Mouse (Mus musculus): ENCODE measurements around the gene Ccnjl. TPM values are rescaled to one million over a fixed set of nuclear protein-coding genes. Genes with fewer than 3 reads are reported as not detected.
A peak's percentile ranks its signal among the peaks of the same experiment; 100 is the strongest.

Gene Ccnjl
- polyA plus RNA-seq, 1 experiment from 2014 or later, result 21.1 TPM

GRCm38 (mm10) chr11:43546678-43547077 lies 18.1 kb downstream of the Ccnjl start:
- Histone ChIP-seq H3K4me1 (ENCODE audit: control insufficient read depth in 2 of 2, insufficient read depth in 2 of 2, low read length in 2 of 2) (peaks cover 51 to 72% of the 10 kb centered on the region in 2 experiments), H3K9ac (ENCODE audit: low read length) (no peak overlapping the region), H3K36me3 (ENCODE audit: control insufficient read depth, insufficient read depth, low read length) (0 out of 2 replicates have a peak, but pooled peaks cover 8% of the 10 kb centered on the region), H3K27ac (replicated peaks in 1 of 2; ENCODE audit: control insufficient read depth in 1 of 2, insufficient read depth in 1 of 2, low read depth in 2 of 2, low read length in 2 of 2) (peak overlapping the region in 1 of 2 experiments; percentile 17; a peak in 1 of 4 replicates), H3K4me2 (ENCODE audit: low read length) (no peak overlapping the region), H3K4me3 (ENCODE audit: control insufficient read depth in 1 of 2, insufficient read depth in 1 of 2, low read depth in 1 of 2, low read length in 2 of 2) (no peak overlapping the region), H3K27me3 (ENCODE audit: control insufficient read depth, insufficient read depth, low read length) (no peaks in the 10 kb centered on the region), H3K9me3 (ENCODE audit: control insufficient read depth, low read length) (no peaks in the 10 kb centered on the region)
- 68% methylated on average over 4 of the region's 4 CpGs for WGBS
- ATAC-seq (ENCODE audit: insufficient number of reproducible peaks, insufficient read depth, low FRiP score, low read depth), result no peak

DNA sequence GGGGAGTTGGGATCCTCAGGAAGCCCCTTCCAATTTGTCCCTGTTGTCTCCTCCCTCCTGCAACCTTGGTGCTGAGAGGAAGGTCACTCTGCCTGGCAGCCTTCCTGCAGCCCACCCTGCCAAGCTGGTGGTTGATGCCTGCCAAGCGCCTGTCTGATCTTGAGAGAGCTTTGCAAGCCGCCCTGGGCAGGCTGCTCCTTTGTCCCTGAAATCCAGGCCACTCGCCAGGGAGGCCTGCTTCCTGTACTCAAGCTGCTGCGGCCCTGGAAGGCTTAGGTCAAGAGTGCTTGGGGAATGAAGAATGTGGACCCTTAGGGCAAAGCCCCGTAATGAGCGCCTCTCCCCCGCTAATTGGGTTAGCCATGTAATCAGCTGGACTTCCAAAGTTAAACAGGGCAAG lies 19.6 kb downstream of the Ccnjl start:
- Histone ChIP-seq H3K27me3 (ENCODE audit: control insufficient read depth, insufficient read depth, low read length) (no peaks in the 10 kb centered on the region), H3K9ac (ENCODE audit: low read length) (peak overlapping the region; percentile 65), H3K27ac (replicated peaks in 1 of 2; ENCODE audit: control insufficient read depth in 1 of 2, insufficient read depth in 1 of 2, low read depth in 2 of 2, low read length in 2 of 2) (peak overlapping the region; percentile 90 to 99), H3K4me2 (ENCODE audit: low read length) (peak overlapping the region; percentile 53), H3K36me3 (ENCODE audit: control insufficient read depth, insufficient read depth, low read length) (0 out of 2 replicates have a peak, but pooled peaks cover 5% of the 10 kb centered on the region), H3K4me3 (ENCODE audit: control insufficient read depth in 1 of 2, insufficient read depth in 1 of 2, low read depth in 1 of 2, low read length in 2 of 2) (no peak overlapping the region), H3K4me1 (ENCODE audit: control insufficient read depth in 2 of 2, insufficient read depth in 2 of 2, low read length in 2 of 2) (peaks cover 51 to 81% of the 10 kb centered on the region in 2 experiments), H3K9me3 (ENCODE audit: control insufficient read depth, low read length) (no peaks in the 10 kb centered on the region)
- WGBS, result 0% methylated on average over 7 of the region's 7 CpGs
- peak; percentile 81 for ATAC-seq (ENCODE audit: insufficient number of reproducible peaks, insufficient read depth, low FRiP score, low read depth)

DNA sequence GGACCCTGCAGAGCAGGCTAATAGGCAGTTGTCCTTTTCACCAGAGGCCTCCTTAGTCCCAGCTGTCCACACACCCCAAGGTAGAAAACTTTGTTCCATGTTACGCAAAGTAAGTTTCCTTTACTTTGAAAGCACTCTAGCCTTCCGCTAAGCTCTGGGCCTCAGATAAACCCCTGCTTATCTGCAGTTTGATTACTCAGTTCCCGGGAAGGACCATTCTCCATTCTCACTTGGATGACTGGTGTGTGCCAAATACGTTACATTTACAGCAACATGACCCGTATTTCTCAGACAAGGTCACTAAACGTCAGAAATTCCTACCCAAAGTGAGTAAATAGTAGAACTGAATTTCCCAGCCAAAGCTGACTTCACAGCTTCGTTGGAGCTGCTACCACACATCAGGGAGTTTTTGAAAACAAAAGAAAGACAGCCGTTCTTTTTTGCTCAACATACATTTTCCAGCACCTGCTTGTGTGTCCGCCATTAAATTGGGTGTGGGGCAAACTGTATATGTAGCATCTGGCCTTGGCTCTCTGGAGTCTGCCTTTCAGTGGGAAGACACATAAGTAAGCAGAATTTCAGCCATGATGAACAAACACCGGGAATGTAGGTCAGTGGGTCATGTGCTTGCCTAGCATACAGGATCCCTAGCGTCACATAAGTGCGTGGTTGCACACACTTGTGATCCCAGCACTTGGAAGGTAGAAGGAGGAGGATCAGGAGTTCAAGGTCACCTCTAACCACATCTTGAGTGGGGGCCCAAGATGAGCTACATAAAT lies 20.3 kb downstream of the Ccnjl start:
- H3K27me3 ChIP-seq (ENCODE audit: control insufficient read depth, insufficient read depth, low read length), result no peaks in the 10 kb centered on the region
- 21% methylated on average over 12 of the region's 12 CpGs for WGBS
- H3K36me3 ChIP-seq (ENCODE audit: control insufficient read depth, insufficient read depth, low read length), result 0 out of 2 replicates have a peak, but pooled peaks cover 4% of the 10 kb centered on the region
- H3K4me2 ChIP-seq (ENCODE audit: low read length), result peak overlapping the region; percentile 53
- H3K27ac ChIP-seq (replicated peaks in 1 of 2; ENCODE audit: control insufficient read depth in 1 of 2, insufficient read depth in 1 of 2, low read depth in 2 of 2, low read length in 2 of 2), result peak overlapping the region; percentile 90 to 99
- H3K9ac ChIP-seq (ENCODE audit: low read length), result peak overlapping the region; percentile 65
- no peaks in the 10 kb centered on the region for H3K9me3 ChIP-seq (ENCODE audit: control insufficient read depth, low read length)
- peaks cover 46 to 74% of the 10 kb centered on the region in 2 experiments for H3K4me1 ChIP-seq (ENCODE audit: control insufficient read depth in 2 of 2, insufficient read depth in 2 of 2, low read length in 2 of 2)
- ATAC-seq (ENCODE audit: insufficient number of reproducible peaks, insufficient read depth, low FRiP score, low read depth), result peak; percentile 75
- no peak overlapping the region for H3K4me3 ChIP-seq (ENCODE audit: control insufficient read depth in 1 of 2, insufficient read depth in 1 of 2, low read depth in 1 of 2, low read length in 2 of 2)

- WGBS, result 30% methylated on average over 11 of the region's 11 CpGs
- H3K4me3 ChIP-seq (ENCODE audit: control insufficient read depth in 1 of 2, insufficient read depth in 1 of 2, low read depth in 1 of 2, low read length in 2 of 2), result no peak overlapping the region
- peak overlapping the region; percentile 53; the same call in 1 of the 2 replicates for H3K4me2 ChIP-seq (ENCODE audit: low read length)
- peaks cover 45 to 74% of the 10 kb centered on the region in 2 experiments for H3K4me1 ChIP-seq (ENCODE audit: control insufficient read depth in 2 of 2, insufficient read depth in 2 of 2, low read length in 2 of 2)
- peak overlapping the region; percentile 4; the same call in 1 of the 2 replicates for H3K9ac ChIP-seq (ENCODE audit: low read length)
- no peak for ATAC-seq (ENCODE audit: insufficient number of reproducible peaks, insufficient read depth, low FRiP score, low read depth)
- 0 out of 2 replicates have a peak, but pooled peaks cover 4% of the 10 kb centered on the region for H3K36me3 ChIP-seq (ENCODE audit: control insufficient read depth, insufficient read depth, low read length)
- peak overlapping the region; percentile 90 to 99 for H3K27ac ChIP-seq (replicated peaks in 1 of 2; ENCODE audit: control insufficient read depth in 1 of 2, insufficient read depth in 1 of 2, low read depth in 2 of 2, low read length in 2 of 2)
- H3K27me3 ChIP-seq (ENCODE audit: control insufficient read depth, insufficient read depth, low read length), result no peaks in the 10 kb centered on the region
- H3K9me3 ChIP-seq (ENCODE audit: control insufficient read depth, low read length), result no peaks in the 10 kb centered on the region
Measured at GRCm38 (mm10) chr11:43549701-43550100, 21.1 kb downstream of the Ccnjl start.

DNA sequence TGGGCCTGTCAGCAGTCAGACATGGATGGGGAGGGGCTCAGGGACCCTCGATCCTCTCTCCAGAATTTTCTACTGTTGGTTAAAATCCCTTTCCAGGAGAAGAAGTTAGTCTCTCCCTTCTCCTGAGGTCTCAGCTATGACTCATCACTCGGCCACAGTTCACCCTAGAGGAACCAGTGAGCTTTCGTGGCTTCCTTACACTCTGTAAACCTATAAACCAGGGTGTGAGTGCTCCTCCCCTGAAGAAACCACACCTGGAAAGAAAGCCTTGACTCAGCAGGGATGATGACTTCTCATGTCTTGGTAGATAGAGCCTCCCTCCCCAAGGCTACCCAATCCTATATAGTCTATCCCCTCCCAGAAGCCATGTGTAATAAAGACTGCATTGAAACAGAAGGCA lies 23.2 kb downstream of the Ccnjl start:
- WGBS, result 71% methylated on average over 3 of the region's 3 CpGs
- Histone ChIP-seq H3K4me1 (ENCODE audit: control insufficient read depth in 2 of 2, insufficient read depth in 2 of 2, low read length in 2 of 2) (peaks cover 30 to 55% of the 10 kb centered on the region in 2 experiments), H3K27ac (replicated peaks in 1 of 2; ENCODE audit: control insufficient read depth in 1 of 2, insufficient read depth in 1 of 2, low read depth in 2 of 2, low read length in 2 of 2) (no peak overlapping the region)

DNA sequence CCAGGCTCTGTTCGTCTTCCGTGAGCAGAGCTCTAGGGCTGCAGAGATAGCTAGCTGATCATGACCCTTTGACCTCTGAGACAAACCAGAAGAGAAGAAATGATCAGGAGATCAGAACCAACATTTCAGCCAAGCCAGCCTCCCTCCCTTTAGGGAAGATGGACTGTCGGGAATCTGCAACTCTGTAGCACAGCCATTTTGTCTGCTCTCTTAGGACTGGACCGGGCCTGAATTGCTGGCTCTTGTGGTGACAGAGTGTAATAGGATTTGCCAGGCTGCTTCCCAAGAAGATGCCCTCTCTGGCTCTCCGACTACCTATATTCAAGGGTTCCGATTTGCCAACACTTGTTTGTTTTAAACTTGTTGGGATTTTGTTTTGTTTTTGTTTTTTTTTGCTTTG lies 24.1 kb downstream of the Ccnjl start:
- 66% methylated on average over 6 of the region's 6 CpGs for WGBS
- H3K9ac ChIP-seq (ENCODE audit: low read length), result no peak overlapping the region
- H3K27ac ChIP-seq (replicated peaks in 1 of 2; ENCODE audit: control insufficient read depth in 1 of 2, insufficient read depth in 1 of 2, low read depth in 2 of 2, low read length in 2 of 2), result no peak overlapping the region
- no peak for ATAC-seq (ENCODE audit: insufficient number of reproducible peaks, insufficient read depth, low FRiP score, low read depth)
- H3K4me2 ChIP-seq (ENCODE audit: low read length), result no peak overlapping the region
- no peaks in the 10 kb centered on the region for H3K27me3 ChIP-seq (ENCODE audit: control insufficient read depth, insufficient read depth, low read length)
- no peak overlapping the region for H3K4me3 ChIP-seq (ENCODE audit: control insufficient read depth in 1 of 2, insufficient read depth in 1 of 2, low read depth in 1 of 2, low read length in 2 of 2)
- H3K36me3 ChIP-seq (ENCODE audit: control insufficient read depth, insufficient read depth, low read length), result peaks cover 28% of the 10 kb centered on the region
- no peaks in the 10 kb centered on the region for H3K9me3 ChIP-seq (ENCODE audit: control insufficient read depth, low read length)
- H3K4me1 ChIP-seq (ENCODE audit: control insufficient read depth in 2 of 2, insufficient read depth in 2 of 2, low read length in 2 of 2), result peaks cover 30 to 55% of the 10 kb centered on the region in 2 experiments

More for the DNA sequence above, 23.2 kb downstream of the Ccnjl start:
- Histone ChIP-seq H3K27me3 (ENCODE audit: control insufficient read depth, insufficient read depth, low read length) (no peaks in the 10 kb centered on the region), H3K4me3 (ENCODE audit: control insufficient read depth in 1 of 2, insufficient read depth in 1 of 2, low read depth in 1 of 2, low read length in 2 of 2) (no peak overlapping the region), H3K36me3 (ENCODE audit: control insufficient read depth, insufficient read depth, low read length) (peaks cover 19% of the 10 kb centered on the region), H3K9ac (ENCODE audit: low read length) (no peak overlapping the region), H3K9me3 (ENCODE audit: control insufficient read depth, low read length) (no peaks in the 10 kb centered on the region), H3K4me2 (ENCODE audit: low read length) (no peak overlapping the region)
- no peak for ATAC-seq (ENCODE audit: insufficient number of reproducible peaks, insufficient read depth, low FRiP score, low read depth)

DNA sequence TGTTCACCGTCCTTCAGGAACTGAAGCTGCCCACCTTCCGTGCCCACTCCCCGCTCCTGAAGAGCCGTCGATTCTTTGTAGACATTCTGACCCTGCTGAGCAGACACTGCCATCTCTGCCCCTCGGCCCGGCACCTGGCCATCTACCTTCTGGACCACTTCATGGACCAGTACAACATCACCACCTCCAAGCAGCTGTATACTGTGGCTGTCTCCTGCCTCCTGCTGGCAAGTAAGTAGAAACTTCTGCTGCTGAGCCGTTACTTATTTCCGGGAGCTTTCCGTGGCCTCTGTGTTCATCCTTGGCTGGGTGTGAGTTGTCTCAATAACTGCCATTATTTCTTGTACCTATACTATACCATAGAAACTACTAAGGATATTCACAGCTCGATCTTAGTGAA lies 28.0 kb downstream of the Ccnjl start:
- peaks cover 50% of the 10 kb centered on the region for H3K36me3 ChIP-seq (ENCODE audit: control insufficient read depth, insufficient read depth, low read length)
- WGBS, result 76% methylated on average over 11 of the region's 11 CpGs
- no peaks in the 10 kb centered on the region for H3K27me3 ChIP-seq (ENCODE audit: control insufficient read depth, insufficient read depth, low read length)
- H3K4me2 ChIP-seq (ENCODE audit: low read length), result no peak overlapping the region
- no peaks in the 10 kb centered on the region for H3K9me3 ChIP-seq (ENCODE audit: control insufficient read depth, low read length)
- H3K4me1 ChIP-seq (ENCODE audit: control insufficient read depth in 2 of 2, insufficient read depth in 2 of 2, low read length in 2 of 2), result peaks cover 13 to 38% of the 10 kb centered on the region in 2 experiments
- no peak for ATAC-seq (ENCODE audit: insufficient number of reproducible peaks, insufficient read depth, low FRiP score, low read depth)
- H3K9ac ChIP-seq (ENCODE audit: low read length), result no peak overlapping the region
- no peak overlapping the region for H3K4me3 ChIP-seq (ENCODE audit: control insufficient read depth in 1 of 2, insufficient read depth in 1 of 2, low read depth in 1 of 2, low read length in 2 of 2)
- H3K27ac ChIP-seq (replicated peaks in 1 of 2; ENCODE audit: control insufficient read depth in 1 of 2, insufficient read depth in 1 of 2, low read depth in 2 of 2, low read length in 2 of 2), result no peak overlapping the region

Measured in heart, embryonic 14.5 days (tissue).